Mouse (Mus musculus) midbrain, embryonic 11.5 days (tissue): ENCODE data around the gene Sap25. TPM values are rescaled to one million over a fixed set of nuclear protein-coding genes. Genes with fewer than 3 reads are reported as not detected.

Experiments
- ATAC-seq: fragments of 200-750 bp; cut with Nextera tagmentation; 2 replicates; pipeline ENCODE4 v1.8.0; 2017; ENCODE audit warnings: moderate TSS enrichment, moderate library complexity; ENCODE audit not compliant: low FRiP score
- DNase-seq: peaks from one replicate; pipeline ENCODE4 v3.0.0; 2015; ENCODE audit warnings: low spot score; ENCODE audit errors: missing footprints
- H3K27ac ChIP-seq: fragments of 300-500 bp; sonication (generic); 2 replicates; pipeline ENCODE4 v1.5.1; 2014; ENCODE audit warnings: low read depth, low read length
- H3K27me3 ChIP-seq: fragments of 300-500 bp; sonication (generic); 2 replicates; pipeline ENCODE4 v1.6.1; 2014; ENCODE audit warnings: mild to moderate bottlenecking, low read length, moderate library complexity, mixed read lengths; ENCODE audit not compliant: control insufficient read depth, insufficient read depth
- H3K36me3 ChIP-seq: fragments of 300-500 bp; sonication (generic); 2 replicates; pipeline ENCODE4 v1.6.1; 2014; ENCODE audit warnings: mild to moderate bottlenecking, low read length, moderate library complexity, mixed read lengths; ENCODE audit not compliant: control insufficient read depth, insufficient read depth
- H3K4me1 ChIP-seq: fragments of 300-500 bp; sonication (generic); 2 replicates; pipeline ENCODE4 v1.6.1; 2014; ENCODE audit warnings: low read length; ENCODE audit not compliant: control insufficient read depth, insufficient read depth
- H3K4me2 ChIP-seq: fragments of 300-500 bp; sonication (generic); 2 replicates; pipeline ENCODE4 v1.6.1; 2014; ENCODE audit warnings: mild to moderate bottlenecking, moderate library complexity
- H3K4me3 ChIP-seq: fragments of 300-500 bp; sonication (generic); 2 replicates; pipeline ENCODE4 v1.5.1; 2014; ENCODE audit warnings: low read depth, low read length
- H3K9ac ChIP-seq: fragments of 300-500 bp; sonication (generic); 2 replicates; pipeline ENCODE4 v1.6.1; 2014; ENCODE audit warnings: low read length
- H3K9me3 ChIP-seq: fragments of 300-500 bp; sonication (generic); 2 replicates; pipeline ENCODE4 v1.6.1; 2016; ENCODE audit warnings: low read length; ENCODE audit not compliant: control insufficient read depth
- WGBS: fragments of 180-500 bp; shearing (Covaris S2); extraction: QIAGEN DNeasy Blood & Tissue Kit; methylation state at CpG from one replicate; pipeline ENCODE4 v1.1.7; 2014; 5-methylcytosine and 5-hydroxymethylcytosine counted together
- polyA plus RNA-seq: library from polyadenylated mRNA; unstranded; fragments of >200 nt; fragmentation: Nextera tagmentation; extraction: Ambion mirVana; gene quantifications from 2 replicates; pipeline ENCODE4 v1.2.1, GENCODE M21; 2014

Gene Sap25
- polyA plus RNA-seq, 1 experiment from 2014 or later = 6.8 TPM

DNA sequence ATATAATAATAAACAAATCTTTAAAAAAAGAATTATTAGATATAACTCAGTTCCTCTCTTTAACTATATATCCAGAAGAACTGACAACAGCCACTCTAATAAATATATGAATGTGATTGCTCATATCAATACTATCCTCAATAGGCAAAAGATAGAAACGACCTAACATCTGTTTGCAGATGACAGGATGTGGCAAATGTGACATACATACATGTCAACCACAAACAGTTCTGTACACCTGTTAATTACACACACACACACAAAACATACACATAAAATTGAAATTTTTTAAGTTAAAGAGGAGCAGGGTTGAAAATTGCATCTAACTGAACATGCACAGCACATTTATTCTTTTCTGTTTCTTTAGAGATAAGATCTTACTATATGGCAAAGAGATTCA lies 50.7 kb downstream of the Sap25 start:
- Histone ChIP-seq H3K27ac (no peak overlapping the region), H3K4me1 (no peaks in the 10 kb centered on the region), H3K9me3 (no peaks in the 10 kb centered on the region), H3K4me3 (no peak overlapping the region), H3K27me3 (no peaks in the 10 kb centered on the region), H3K36me3 (no peaks in the 10 kb centered on the region), H3K4me2 (no peak overlapping the region), H3K9ac (no peak overlapping the region)
- DNase-seq (no peak), ATAC-seq (no peak)
- 75% methylated on average over 1 of the region's 1 CpGs for WGBS

Other genes with a start within 250 kb of the Sap25 start
- 0.03 TPM in 2 replicates for gene Zan, start 164.3 kb upstream of the Sap25 start, polyA plus RNA-seq
- 54.8 and 57.4 TPM in 2 replicates for gene Pop7, start 138.8 kb upstream of the Sap25 start, polyA plus RNA-seq
- gene Gigyf1, start 122.8 kb upstream of the Sap25 start, polyA plus RNA-seq = 10.5 and 10.6 TPM in 2 replicates
- gene Epo, start 108.1 kb upstream of the Sap25 start, polyA plus RNA-seq = 0.72 and 1.4 TPM in 2 replicates
- 432 and 501 TPM in 2 replicates for gene Gnb2, start 107.8 kb upstream of the Sap25 start, polyA plus RNA-seq
- gene Actl6b, start 87.8 kb upstream of the Sap25 start, polyA plus RNA-seq = 30.6 and 31.1 TPM in 2 replicates
- 2.0 and 2.1 TPM in 2 replicates for gene Tfr2, start 71.5 kb upstream of the Sap25 start, polyA plus RNA-seq
- gene Mospd3, start 40.3 kb upstream of the Sap25 start, polyA plus RNA-seq = 19.0 and 19.8 TPM in 2 replicates
- gene Pcolce, start 27.6 kb upstream of the Sap25 start, polyA plus RNA-seq = 58.8 and 61.4 TPM in 2 replicates
- gene Fbxo24, start 12.3 kb upstream of the Sap25 start, polyA plus RNA-seq = 0.10 and 0.16 TPM in 2 replicates
- gene Lrch4, start 12.2 kb upstream of the Sap25 start, polyA plus RNA-seq = 27.3 and 28.3 TPM in 2 replicates
- 4.5 and 5.8 TPM in 2 replicates for gene Gm20605, start 12.2 kb upstream of the Sap25 start, polyA plus RNA-seq
- 0.19 and 0.34 TPM in 2 replicates for gene Irs3, start 4.4 kb downstream of the Sap25 start, polyA plus RNA-seq
- 13.6 and 14.9 TPM in 2 replicates for gene Agfg2, start 43.4 kb downstream of the Sap25 start, polyA plus RNA-seq
- gene Nyap1, start 100.3 kb downstream of the Sap25 start, polyA plus RNA-seq = 4.8 TPM in 2 replicates
- gene Tsc22d4, start 104.4 kb downstream of the Sap25 start, polyA plus RNA-seq = 47.0 and 62.9 TPM in 2 replicates
- 73.3 and 83.1 TPM in 2 replicates for gene Ppp1r35, start 137.5 kb downstream of the Sap25 start, polyA plus RNA-seq
- 11.4 and 11.5 TPM in 2 replicates for gene Mepce, start 146.3 kb downstream of the Sap25 start, polyA plus RNA-seq
- 11.4 and 14.8 TPM in 2 replicates for gene Zcwpw1, start 146.5 kb downstream of the Sap25 start, polyA plus RNA-seq
- gene Pilra, start 194.9 kb downstream of the Sap25 start, polyA plus RNA-seq = 0.18 and 0.72 TPM in 2 replicates
- not detected in 2 replicates for gene Pilrb1, start 216.8 kb downstream of the Sap25 start, polyA plus RNA-seq
- gene Pilrb2, start 230.5 kb downstream of the Sap25 start, polyA plus RNA-seq = not detected in 2 replicates